Mouse (Mus musculus) MEL (cell line): ENCODE data around the gene Rtca. TPM values are rescaled to one million over a fixed set of nuclear protein-coding genes. Genes with fewer than 3 reads are reported as not detected.

ENCODE experiments used
- DNase-seq: peaks from one replicate; pipeline ENCODE4 v3.0.0; 2011; ENCODE audit warnings: low read depth, low spot score
- H3K27ac ChIP-seq: 2 replicates; pipeline ENCODE4 v1.5.1; 2012; ENCODE audit warnings: low read depth, mild to moderate bottlenecking, control low read depth, low read length, moderate library complexity; ENCODE audit not compliant: control insufficient read depth
- H3K27me3 ChIP-seq, 2 experiments: fragments of 150-350 bp in 1 of 2; sonication (generic) in 1 of 2; 2 replicates each; pipeline ENCODE4 v1.6.1; 2012; ENCODE audit warnings: low read length in 2 of 2, mild to moderate bottlenecking in 2 of 2, improper control_type of control experiment in 1 of 2, moderate library complexity in 1 of 2; ENCODE audit not compliant: insufficient read depth in 2 of 2, control insufficient read depth in 1 of 2
- H3K36me3 ChIP-seq, 2 experiments: 2 replicates each; pipeline ENCODE4 v1.6.1; 2012 to 2014; ENCODE audit warnings: low read length in 2 of 2, improper control_type of control experiment in 1 of 2, inconsistent platforms in 1 of 2, mild to moderate bottlenecking in 1 of 2; ENCODE audit not compliant: insufficient read depth in 2 of 2, control insufficient read depth in 1 of 2
- H3K4me1 ChIP-seq, 2 experiments: fragments of 150-350 bp in 1 of 2; sonication (generic) in 1 of 2; 2 replicates each; pipeline ENCODE4 v1.6.1; 2012; ENCODE audit warnings: low read length in 2 of 2, improper control_type of control experiment in 1 of 2, mild to moderate bottlenecking in 1 of 2; ENCODE audit not compliant: insufficient read depth in 2 of 2, control insufficient read depth in 1 of 2
- H3K4me3 ChIP-seq, 2 experiments: fragments of 150-350 bp in 1 of 2; sonication (generic) in 1 of 2; 2 replicates each; pipeline ENCODE4 v1.5.1; 2012; ENCODE audit warnings: low read depth in 2 of 2, low read length in 2 of 2, mild to moderate bottlenecking in 2 of 2, moderate library complexity in 2 of 2, control low read depth in 1 of 2, improper control_type of control experiment in 1 of 2; ENCODE audit not compliant: control insufficient read depth in 1 of 2, insufficient read depth in 1 of 2
- H3K79me2 ChIP-seq: 2 replicates; pipeline ENCODE4 v1.6.1; 2012; ENCODE audit warnings: mild to moderate bottlenecking, low read length, moderate library complexity; ENCODE audit not compliant: control insufficient read depth, poor library complexity, insufficient read depth
- H3K9ac ChIP-seq: 2 replicates; pipeline ENCODE4 v1.6.1; 2012; ENCODE audit warnings: low read depth, mild to moderate bottlenecking, control low read depth, low read length, moderate library complexity; ENCODE audit not compliant: control insufficient read depth, poor library complexity, severe bottlenecking
- H3K9me3 ChIP-seq: fragments of 150-350 bp; sonication (generic); replicated peaks from 2 replicates; pipeline ENCODE4 v1.6.1; 2012; ENCODE audit warnings: mild to moderate bottlenecking, low read length, improper control_type of control experiment, moderate library complexity; ENCODE audit not compliant: insufficient read depth
- BHLHE40 ChIP-seq: IDR thresholded peaks from 2 replicates; pipeline ENCODE4 v1.6.1; 2012; ENCODE audit warnings: low read depth, mild to moderate bottlenecking, inconsistent platforms, low read length, improper control_type of control experiment, borderline replicate concordance
- CHD1 ChIP-seq: IDR thresholded peaks from 2 replicates; pipeline ENCODE4 v1.6.1; 2012; ENCODE audit warnings: low read depth, mild to moderate bottlenecking, inconsistent platforms, low read length, improper control_type of control experiment
- ELF1 ChIP-seq: IDR thresholded peaks from 2 replicates; pipeline ENCODE4 v1.6.1; 2014; ENCODE audit warnings: low read depth, mild to moderate bottlenecking, inconsistent platforms, low read length, improper control_type of control experiment, moderate library complexity
- ETS1 ChIP-seq: IDR thresholded peaks from 2 replicates; pipeline ENCODE4 v1.6.1; 2012; ENCODE audit warnings: low read depth, mild to moderate bottlenecking, inconsistent platforms, low read length, improper control_type of control experiment, moderate library complexity
- GABPA ChIP-seq: IDR thresholded peaks from 2 replicates; pipeline ENCODE4 v1.6.1; 2012; ENCODE audit warnings: low read depth, mild to moderate bottlenecking, inconsistent platforms, low read length, improper control_type of control experiment, moderate library complexity
- GATA1 ChIP-seq: IDR thresholded peaks from 2 replicates; pipeline ENCODE4 v1.6.1; 2011; ENCODE audit warnings: low read depth, low read length, improper control_type of control experiment
- HCFC1 ChIP-seq: IDR thresholded peaks from 2 replicates; pipeline ENCODE4 v1.6.1; 2012; ENCODE audit warnings: low read depth, mild to moderate bottlenecking, inconsistent platforms, low read length, improper control_type of control experiment, moderate library complexity
- MAFK ChIP-seq: IDR thresholded peaks from 2 replicates; pipeline ENCODE4 v1.6.1; 2011; ENCODE audit warnings: low read depth, mild to moderate bottlenecking, low read length, improper control_type of control experiment, borderline replicate concordance
- MAX ChIP-seq: IDR thresholded peaks from 2 replicates; pipeline ENCODE4 v1.6.1; 2011; ENCODE audit warnings: low read length, improper control_type of control experiment
- MAZ ChIP-seq: IDR thresholded peaks from 2 replicates; pipeline ENCODE4 v1.6.1; 2012; ENCODE audit warnings: low read depth, mild to moderate bottlenecking, inconsistent platforms, low read length, improper control_type of control experiment
- MEF2A ChIP-seq: IDR thresholded peaks from 2 replicates; pipeline ENCODE4 v1.6.1; 2014; ENCODE audit warnings: low read depth, mild to moderate bottlenecking, inconsistent platforms, low read length, improper control_type of control experiment; ENCODE audit not compliant: poor library complexity, insufficient replicate concordance, severe bottlenecking; ENCODE audit errors: extremely low read depth
- MXI1 ChIP-seq: IDR thresholded peaks from 2 replicates; pipeline ENCODE4 v1.6.1; 2011; ENCODE audit warnings: mild to moderate bottlenecking, low read depth, low read length, improper control_type of control experiment
- MYB ChIP-seq: IDR thresholded peaks from 2 replicates; pipeline ENCODE4 v1.6.1; 2011; ENCODE audit warnings: mild to moderate bottlenecking, low read depth, low read length, improper control_type of control experiment
- MYC ChIP-seq: IDR thresholded peaks from 2 replicates; pipeline ENCODE4 v1.6.1; 2011; ENCODE audit warnings: low read depth, mild to moderate bottlenecking, low read length, improper control_type of control experiment, moderate library complexity
- NELFE ChIP-seq: IDR thresholded peaks from 2 replicates; pipeline ENCODE4 v1.6.1; 2011; ENCODE audit warnings: low read depth, low read length, improper control_type of control experiment
- NRF1 ChIP-seq: IDR thresholded peaks from 2 replicates; pipeline ENCODE4 v1.6.1; 2014; ENCODE audit warnings: low read depth, mild to moderate bottlenecking, inconsistent platforms, low read length, improper control_type of control experiment, moderate library complexity; ENCODE audit not compliant: poor library complexity, insufficient read depth, severe bottlenecking
- POLR2A ChIP-seq, 2 experiments: IDR thresholded peaks; 2 replicates each; pipeline ENCODE4 v1.6.1; 2011 to 2012; ENCODE audit warnings: low read length in 2 of 2, mild to moderate bottlenecking in 2 of 2, control low read depth in 1 of 2, improper control_type of control experiment in 1 of 2, low read depth in 1 of 2, moderate library complexity in 1 of 2; ENCODE audit not compliant: control insufficient read depth in 1 of 2, insufficient read depth in 1 of 2, poor library complexity in 1 of 2
- POLR2AphosphoS2 ChIP-seq: IDR thresholded peaks from 2 replicates; pipeline ENCODE4 v1.6.1; 2011; ENCODE audit warnings: low read length, improper control_type of control experiment
- POLR2AphosphoS5 ChIP-seq: IDR thresholded peaks from 2 replicates; pipeline ENCODE4 v1.6.1; 2012; ENCODE audit warnings: low read depth, borderline replicate concordance, mild to moderate bottlenecking, inconsistent platforms, low read length, moderate library complexity, mixed read lengths
- RAD21 ChIP-seq: IDR thresholded peaks from 2 replicates; pipeline ENCODE4 v1.6.1; 2011; ENCODE audit warnings: mild to moderate bottlenecking, low read depth, low read length, improper control_type of control experiment
- RCOR1 ChIP-seq: IDR thresholded peaks from 2 replicates; pipeline ENCODE4 v1.6.1; 2012; ENCODE audit warnings: low read depth, mild to moderate bottlenecking, inconsistent platforms, low read length, improper control_type of control experiment
- SIN3A ChIP-seq: IDR thresholded peaks from 2 replicates; pipeline ENCODE4 v1.6.1; 2012; ENCODE audit warnings: low read length, improper control_type of control experiment, inconsistent platforms
- TAL1 ChIP-seq: IDR thresholded peaks from 2 replicates; pipeline ENCODE4 v1.6.1; 2012; ENCODE audit warnings: mild to moderate bottlenecking, inconsistent platforms, low read length, moderate library complexity, mixed read lengths
- TBP ChIP-seq: IDR thresholded peaks from 2 replicates; pipeline ENCODE4 v1.8.0; 2011; ENCODE audit warnings: low read depth, low read length, improper control_type of control experiment
- UBTF ChIP-seq: IDR thresholded peaks from 2 replicates; pipeline ENCODE4 v1.6.1; 2012; ENCODE audit warnings: low read depth, mild to moderate bottlenecking, inconsistent platforms, low read length, improper control_type of control experiment, moderate library complexity, borderline replicate concordance; ENCODE audit not compliant: insufficient read depth
- ZC3H11A ChIP-seq: IDR thresholded peaks from 2 replicates; pipeline ENCODE4 v1.6.1; 2012; ENCODE audit warnings: low read depth, mild to moderate bottlenecking, inconsistent platforms, low read length, improper control_type of control experiment
- ZKSCAN1 ChIP-seq: IDR thresholded peaks from 2 replicates; pipeline ENCODE4 v1.6.1; 2012; ENCODE audit warnings: low read depth, mild to moderate bottlenecking, inconsistent platforms, low read length, improper control_type of control experiment, moderate library complexity
- ZMIZ1 ChIP-seq: IDR thresholded peaks from 2 replicates; pipeline ENCODE4 v1.6.1; 2012; ENCODE audit warnings: low read depth, mild to moderate bottlenecking, inconsistent platforms, low read length, improper control_type of control experiment, moderate library complexity
- polyA plus RNA-seq, 2 experiments: library from polyadenylated mRNA; stranded (reverse) in 1 of 2; unstranded in 1 of 2; fragments of >175 nt in 1 of 2; fragments of >200 nt in 1 of 2; gene quantifications; 2 replicates each; pipeline versions ENCODE4 v1.2.1 to v1.2.4; 2012; ENCODE audit warnings: low replicate concordance in 2 of 2, low read depth in 1 of 2; ENCODE audit not compliant: insufficient read length in 2 of 2, insufficient read depth in 1 of 2, missing spikeins in 1 of 2
- total RNA-seq: library from RNA; depleted of rRNA; stranded (reverse); fragments of 300-350 nt; gene quantifications from 2 replicates; pipeline ENCODE4 v1.2.3, GENCODE M21; 2012

Gene Rtca
- total and polyA plus RNA-seq, 3 experiments = 68.3 to 307 (median 68.6) TPM

GRCm38 (mm10) chr3:116520141-116520761 lies 12.2 kb upstream of the Rtca start:
- no peaks in the 10 kb centered on the region for H3K4me1 ChIP-seq
- H3K79me2 ChIP-seq = no peaks in the 10 kb centered on the region
- DNase-seq = no peak
- H3K27me3 ChIP-seq = no peaks in the 10 kb centered on the region
- no peak for TF ChIP-seq MYC
- no peak for TF ChIP-seq SIN3A
- TF ChIP-seq NELFE = no peak
- no peak for TF ChIP-seq GABPA
- TF ChIP-seq NRF1 = no peak
- no peak for TF ChIP-seq MAFK
- no peak for TF ChIP-seq RCOR1
- no peak for TF ChIP-seq ETS1
- TF ChIP-seq CHD1 = no peak
- TF ChIP-seq MAZ = no peak
- no peak for TF ChIP-seq POLR2AphosphoS5
- no peak for TF ChIP-seq ELF1
- TF ChIP-seq ZKSCAN1 = no peak
- no peak for TF ChIP-seq UBTF
- no peak for TF ChIP-seq RAD21
- TF ChIP-seq ZMIZ1 = no peak
- no peak overlapping the region for H3K27ac ChIP-seq
- no peak overlapping the region for H3K9ac ChIP-seq
- H3K36me3 ChIP-seq = no peaks in the 10 kb centered on the region
- H3K4me3 ChIP-seq = no peak overlapping the region
- no peaks in the 10 kb centered on the region for H3K9me3 ChIP-seq

- H3K79me2 ChIP-seq = peaks cover 7% of the 10 kb centered on the region
- H3K9me3 ChIP-seq = no peaks in the 10 kb centered on the region
- DNase-seq = peak; percentile 96
- H3K27ac ChIP-seq = peak within 1 kb of the TSS; percentile 41; the same call in 1 of the 2 replicates
- peaks cover 0 to 13% of the 10 kb centered on the region in 2 experiments; a peak in 2 of 4 replicates for H3K4me1 ChIP-seq
- peak within 1 kb of the TSS; percentile 78 for H3K9ac ChIP-seq
- no peaks in the 10 kb centered on the region for H3K27me3 ChIP-seq
- peak within 1 kb of the TSS; percentile 87 to 98 for H3K4me3 ChIP-seq
- peaks cover 0 to 16% of the 10 kb centered on the region in 2 experiments; a peak in 2 of 4 replicates for H3K36me3 ChIP-seq
- peak; percentile 73 to 87 for TF ChIP-seq POLR2A (IDR thresholded peaks at IDR 0.05; ENCODE audit: control insufficient read depth in 1 of 2, insufficient read depth in 1 of 2, low read depth in 1 of 2, low read length in 2 of 2, poor library complexity in 1 of 2)
- peak; percentile 84 for TF ChIP-seq ELF1
- peak; percentile 79 for TF ChIP-seq MAX
- TF ChIP-seq TAL1 = no peak
- peak; percentile 93 for TF ChIP-seq MYC
- peak; percentile 55; the same call in 1 of the 2 replicates for TF ChIP-seq POLR2AphosphoS2
- no peak for TF ChIP-seq GATA1
- no peak for TF ChIP-seq BHLHE40
- peak; percentile 57 for TF ChIP-seq ZMIZ1
- TF ChIP-seq HCFC1 = peak; percentile 77
- TF ChIP-seq POLR2AphosphoS5 = no peak
- TF ChIP-seq NRF1 = no peak
- peak; percentile 97 for TF ChIP-seq MXI1
- peak; percentile 86 for TF ChIP-seq NELFE
- TF ChIP-seq TBP = peak; percentile 77
- no peak for TF ChIP-seq UBTF
- TF ChIP-seq MYB = no peak
- peak; percentile 99 for TF ChIP-seq SIN3A
- 0 out of 2 replicates have a peak, but pooled peaks have one; percentile 7 for TF ChIP-seq ZC3H11A
- peak; percentile 43; the same call in 1 of the 2 replicates for TF ChIP-seq MEF2A
Observed at GRCm38 (mm10) chr3:116512904-116513716, 5.1 kb upstream of the Rtca start, which contains the start of gene Dbt. Gene Dbt (plus strand): TSS chr3:116513070.
